Mouse (Mus musculus): ENCODE data around the gene Tnfrsf1b.

DNA sequence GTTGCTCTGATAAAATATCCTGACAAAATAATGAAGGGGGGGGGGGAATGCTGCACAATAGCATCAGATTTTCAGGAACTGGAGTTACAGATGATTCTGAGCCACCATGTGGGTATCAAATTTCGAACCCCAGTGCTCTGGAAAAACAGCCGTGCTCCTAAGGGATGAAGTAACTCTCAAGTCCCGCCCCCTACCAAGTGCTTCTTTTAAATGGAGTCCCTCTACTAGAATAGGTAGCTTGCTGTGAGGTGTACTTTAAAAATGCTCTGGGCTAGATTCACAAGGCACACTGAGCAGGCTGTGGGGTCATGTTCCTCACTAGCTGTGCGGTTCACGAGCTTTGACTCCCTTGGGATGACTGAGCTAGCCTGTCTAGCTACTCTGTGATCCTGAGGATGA is 37.0 kb downstream of the Tnfrsf1b start:
- no peak for TF ChIP-seq CTCF (conservative IDR thresholded peaks at IDR 0.05; ENCODE audit: low read length)
- TF ChIP-seq NANOG (IDR thresholded peaks at IDR 0.05; ENCODE audit: borderline replicate concordance, low read length): no peak
